Mouse (Mus musculus) neural tube, embryonic 15.5 days (tissue): ENCODE data around the gene 1700015F17Rik. TPM values are rescaled to one million over a fixed set of nuclear protein-coding genes. Genes with fewer than 3 reads are reported as not detected.

Experiments used
- ATAC-seq: fragments of 200-750 bp; cut with Nextera tagmentation; 2 replicates; pipeline ENCODE4 v1.8.0; 2017; ENCODE audit warnings: mild to moderate bottlenecking, moderate TSS enrichment, moderate library complexity; ENCODE audit not compliant: low FRiP score
- H3K27ac ChIP-seq: fragments of 300-500 bp; sonication (generic); replicated peaks from 2 replicates; pipeline ENCODE4 v1.5.1; 2015; ENCODE audit warnings: mild to moderate bottlenecking, inconsistent platforms
- H3K27me3 ChIP-seq: fragments of 300-500 bp; sonication (generic); replicated peaks from 2 replicates; pipeline ENCODE4 v1.6.1; 2015; ENCODE audit warnings: inconsistent platforms
- H3K36me3 ChIP-seq: fragments of 300-500 bp; sonication (generic); 2 replicates; pipeline ENCODE4 v1.6.1; 2015; ENCODE audit warnings: inconsistent platforms
- H3K4me1 ChIP-seq: fragments of 300-500 bp; sonication (generic); 2 replicates; pipeline ENCODE4 v1.6.1; 2015; ENCODE audit warnings: inconsistent platforms
- H3K4me2 ChIP-seq: fragments of 300-500 bp; sonication (generic); 2 replicates; pipeline ENCODE4 v1.6.1; 2015; ENCODE audit warnings: inconsistent platforms, mild to moderate bottlenecking, moderate library complexity
- H3K4me3 ChIP-seq: fragments of 300-500 bp; sonication (generic); replicated peaks from 2 replicates; pipeline ENCODE4 v1.5.1; 2015; ENCODE audit warnings: mild to moderate bottlenecking, inconsistent platforms
- H3K9ac ChIP-seq: fragments of 300-500 bp; sonication (generic); replicated peaks from 2 replicates; pipeline ENCODE4 v1.6.1; 2015; ENCODE audit warnings: mild to moderate bottlenecking, inconsistent platforms
- H3K9me3 ChIP-seq: fragments of 300-500 bp; sonication (generic); replicated peaks from 2 replicates; pipeline ENCODE4 v1.6.1; 2016; ENCODE audit warnings: inconsistent platforms
- WGBS: fragments of 180-500 bp; shearing (Covaris S2); methylation state at CpG from one replicate; pipeline ENCODE4 v1.1.7; 2015; ENCODE audit warnings: mixed read lengths; 5-methylcytosine and 5-hydroxymethylcytosine counted together
- polyA plus RNA-seq: library from polyadenylated mRNA; unstranded; fragments of >200 nt; fragmentation: Nextera tagmentation; extraction: Ambion mirVana; gene quantifications from 2 replicates; pipeline ENCODE4 v1.2.1, GENCODE M21; 2015

1700015F17Rik gene
- polyA plus RNA-seq, 1 experiment from 2014 or later: not detected

DNA sequence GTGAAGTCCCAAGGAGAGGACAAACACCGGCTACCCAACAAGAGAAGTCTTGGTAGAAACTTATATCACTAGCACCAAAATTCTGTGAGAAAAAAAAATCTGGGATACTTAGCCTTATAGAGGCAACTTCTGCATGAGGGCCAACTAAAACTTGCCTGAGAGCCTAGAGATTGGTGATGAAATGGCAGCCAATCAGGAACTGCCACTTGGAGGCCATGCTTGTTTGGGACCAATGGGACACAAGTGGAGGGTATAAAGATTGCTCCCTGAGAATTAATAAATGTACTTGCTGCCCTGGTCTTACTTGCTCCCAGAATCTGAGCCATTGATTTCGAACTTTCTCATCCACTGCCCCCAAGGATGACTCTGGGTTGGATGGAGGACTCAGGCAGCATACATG lies 57.5 kb downstream of the 1700015F17Rik start:
- no peak overlapping the region for H3K4me3 ChIP-seq
- no peaks in the 10 kb centered on the region for H3K36me3 ChIP-seq
- no peaks in the 10 kb centered on the region for H3K9me3 ChIP-seq
- ATAC-seq: no peak
- H3K27me3 ChIP-seq: no peaks in the 10 kb centered on the region
- H3K4me1 ChIP-seq: no peaks in the 10 kb centered on the region
- no peak overlapping the region for H3K4me2 ChIP-seq
- H3K9ac ChIP-seq: no peak overlapping the region
- no peak overlapping the region for H3K27ac ChIP-seq
- WGBS: 98% methylated on average over 2 of the region's 2 CpGs

DNA sequence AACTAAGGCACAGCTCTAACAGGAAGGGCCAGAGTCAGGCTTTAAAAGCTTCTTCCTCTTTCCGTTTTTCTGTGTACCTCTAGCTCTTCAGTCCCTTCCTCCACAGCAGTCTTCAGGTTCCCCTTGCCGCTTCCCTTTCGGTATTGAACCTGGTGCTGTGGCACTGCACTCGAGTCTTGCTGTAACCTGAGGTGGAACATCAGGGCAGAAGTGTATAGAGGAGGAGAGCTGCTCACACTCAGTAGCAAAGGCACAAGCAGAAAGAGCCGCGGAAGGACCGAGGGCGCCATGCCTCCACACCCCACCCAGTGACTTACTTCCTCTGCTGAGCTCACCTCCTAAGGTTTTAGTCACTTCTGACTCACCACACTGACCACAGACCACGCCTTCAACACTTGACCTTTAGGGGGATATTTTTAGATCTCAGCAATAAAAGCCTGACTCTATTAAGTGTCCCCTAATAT lies 58.9 kb downstream of the 1700015F17Rik start, which contains the start of gene Cdk14:
Gene Cdk14 (minus strand): TSS at position 321 of the 464 bp plus-strand sequence.
- no peak for ATAC-seq
- H3K27me3 ChIP-seq: no peaks in the 10 kb centered on the region
- H3K4me3 ChIP-seq: no peak within 1 kb of the TSS
- 86% methylated on average over 9 of the region's 9 CpGs for WGBS
- H3K9ac ChIP-seq: no peak within 1 kb of the TSS
- no peaks in the 10 kb centered on the region for H3K4me1 ChIP-seq
- H3K36me3 ChIP-seq: no peaks in the 10 kb centered on the region
- no peaks in the 10 kb centered on the region for H3K9me3 ChIP-seq
- H3K27ac ChIP-seq: no peak within 1 kb of the TSS
- H3K4me2 ChIP-seq: no peak within 1 kb of the TSS

- Histone ChIP-seq H3K4me1 (no peaks in the 10 kb centered on the region), H3K27ac (no peak overlapping the region), H3K4me3 (no peak overlapping the region), H3K9me3 (no peaks in the 10 kb centered on the region), H3K36me3 (no peaks in the 10 kb centered on the region), H3K4me2 (no peak overlapping the region), H3K27me3 (no peaks in the 10 kb centered on the region), H3K9ac (no peak overlapping the region)
- 81% methylated on average over 1 of the region's 1 CpGs for WGBS
- no peak for ATAC-seq
Measured at GRCm38 (mm10) chr5:5419253-5419652, 59.7 kb downstream of the 1700015F17Rik start.

GRCm38 (mm10) chr5:5414835-5415234 lies 64.1 kb downstream of the 1700015F17Rik start:
- H3K4me1 ChIP-seq: no peaks in the 10 kb centered on the region
- 86% methylated on average over 3 of the region's 3 CpGs for WGBS
- H3K4me2 ChIP-seq: no peak overlapping the region
- no peaks in the 10 kb centered on the region for H3K27me3 ChIP-seq
- no peak overlapping the region for H3K27ac ChIP-seq
- H3K9ac ChIP-seq: no peak overlapping the region
- H3K9me3 ChIP-seq: no peaks in the 10 kb centered on the region
- ATAC-seq: no peak
- H3K4me3 ChIP-seq: no peak overlapping the region
- no peaks in the 10 kb centered on the region for H3K36me3 ChIP-seq

DNA sequence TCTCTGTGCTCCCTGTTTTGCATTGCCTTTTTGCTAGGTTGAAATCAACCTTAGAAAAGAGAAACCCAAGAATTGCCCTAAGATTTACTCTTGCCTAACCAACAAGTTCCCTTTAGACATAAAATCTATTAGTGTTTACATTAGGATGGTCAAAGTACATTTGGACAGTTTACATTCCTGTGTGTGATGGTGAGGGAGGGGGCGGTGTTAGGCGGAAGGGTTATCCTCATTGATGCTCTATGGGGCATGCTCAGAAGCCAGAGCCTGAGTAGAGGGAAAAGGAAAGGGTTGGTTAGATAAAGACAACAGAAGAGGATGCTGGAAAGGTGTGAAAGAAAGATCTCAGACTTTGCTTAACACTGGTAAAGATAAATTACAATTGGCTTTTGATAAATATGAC lies 67.1 kb downstream of the 1700015F17Rik start:
- Histone ChIP-seq H3K27ac (no peak overlapping the region), H3K36me3 (no peaks in the 10 kb centered on the region), H3K4me3 (no peak overlapping the region), H3K4me2 (no peak overlapping the region), H3K4me1 (no peaks in the 10 kb centered on the region), H3K27me3 (no peaks in the 10 kb centered on the region), H3K9ac (no peak overlapping the region), H3K9me3 (no peaks in the 10 kb centered on the region)
- ATAC-seq: no peak
- WGBS: 90% methylated on average over 2 of the region's 2 CpGs

DNA sequence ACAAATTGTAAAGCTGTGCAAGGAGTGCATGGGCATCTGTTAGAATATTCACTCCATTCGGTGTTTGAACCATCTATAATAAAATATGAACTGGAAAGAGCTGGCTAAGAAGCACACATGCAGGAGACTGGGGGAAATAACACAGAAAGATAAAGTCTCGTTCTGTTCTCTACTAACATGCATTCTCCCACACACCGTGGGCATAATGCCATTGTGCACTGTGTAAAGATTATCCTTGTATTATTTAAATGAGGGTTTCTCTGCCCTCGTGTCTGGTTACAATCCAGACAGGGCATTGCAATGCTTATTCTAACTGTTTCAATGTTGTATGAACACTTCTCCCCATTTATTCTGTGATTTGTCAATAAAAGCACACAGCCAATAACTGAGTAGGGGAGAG lies 77.0 kb downstream of the 1700015F17Rik start:
- no peaks in the 10 kb centered on the region for H3K27me3 ChIP-seq
- no peaks in the 10 kb centered on the region for H3K36me3 ChIP-seq
- no peak overlapping the region for H3K4me2 ChIP-seq
- ATAC-seq: no peak
- no peaks in the 10 kb centered on the region for H3K4me1 ChIP-seq
- H3K9me3 ChIP-seq: no peaks in the 10 kb centered on the region
- H3K27ac ChIP-seq: no peak overlapping the region
- 70% methylated on average over 4 of the region's 4 CpGs for WGBS
- H3K4me3 ChIP-seq: no peak overlapping the region
- no peak overlapping the region for H3K9ac ChIP-seq

- WGBS: 49% methylated on average over 3 of the region's 3 CpGs
- H3K27ac ChIP-seq: no peak overlapping the region
- no peak overlapping the region for H3K4me3 ChIP-seq
- H3K4me2 ChIP-seq: no peak overlapping the region
- no peaks in the 10 kb centered on the region for H3K27me3 ChIP-seq
- no peak overlapping the region for H3K9ac ChIP-seq
- no peaks in the 10 kb centered on the region for H3K4me1 ChIP-seq
- ATAC-seq: no peak
- H3K9me3 ChIP-seq: no peaks in the 10 kb centered on the region
- no peaks in the 10 kb centered on the region for H3K36me3 ChIP-seq
Measured at GRCm38 (mm10) chr5:5392786-5393185, 86.2 kb downstream of the 1700015F17Rik start.

Other genes with a start within 250 kb of the 1700015F17Rik start
- 37.9 and 42.2 TPM in 2 replicates for gene Cdk14, start 58.8 kb downstream of the 1700015F17Rik start, polyA plus RNA-seq
- 15.8 and 16.6 TPM in 2 replicates for gene Cldn12, start 35.8 kb upstream of the 1700015F17Rik start, polyA plus RNA-seq
- gene Gtpbp10, start 80.4 kb upstream of the 1700015F17Rik start, polyA plus RNA-seq: 12.8 and 17.9 TPM in 2 replicates
- gene Gm8773, start 94.7 kb upstream of the 1700015F17Rik start, polyA plus RNA-seq: 11.4 and 15.0 TPM in 2 replicates
- 8.3 and 8.6 TPM in 2 replicates for gene Cfap69, start 185.1 kb upstream of the 1700015F17Rik start, polyA plus RNA-seq
- 6.8 and 6.9 TPM in 2 replicates for gene Steap2, start 215.4 kb upstream of the 1700015F17Rik start, polyA plus RNA-seq